Mouse (Mus musculus) kidney, postnatal 0 days (tissue): ENCODE data around the gene Cdh5. TPM values are rescaled to one million over a fixed set of nuclear protein-coding genes. Genes with fewer than 3 reads are reported as not detected.
A peak's percentile ranks its signal among the peaks of the same experiment; 100 is the strongest.

Source experiments
- ATAC-seq: fragments of 200-750 bp; cut with Nextera tagmentation; replicated peaks from 2 replicates; pipeline ENCODE4 v1.8.0; 2017; ENCODE audit warnings: low read depth, moderate number of reproducible peaks, moderate TSS enrichment, moderate library complexity; ENCODE audit not compliant: low FRiP score
- DNase-seq: peaks from one replicate; pipeline ENCODE4 v3.0.0-alpha.2; 2016; ENCODE audit warnings: low spot score
- H3K27ac ChIP-seq: fragments of 300-500 bp; sonication (generic); 2 replicates; pipeline ENCODE4 v1.5.1; 2014; ENCODE audit warnings: mild to moderate bottlenecking
- H3K27me3 ChIP-seq: fragments of 300-500 bp; sonication (generic); 2 replicates; pipeline ENCODE4 v1.6.1; 2014; ENCODE audit warnings: low read length, mixed read lengths; ENCODE audit not compliant: insufficient read depth
- H3K36me3 ChIP-seq: fragments of 300-500 bp; sonication (generic); 2 replicates; pipeline ENCODE4 v1.6.1; 2014; ENCODE audit warnings: low read length, mixed read lengths; ENCODE audit not compliant: insufficient read depth
- H3K4me1 ChIP-seq: fragments of 300-500 bp; sonication (generic); replicated peaks from 2 replicates; pipeline ENCODE4 v1.6.1; 2014; ENCODE audit warnings: antibody characterized with exemption, low read length, mixed read lengths; ENCODE audit not compliant: insufficient read depth
- H3K4me2 ChIP-seq: fragments of 300-500 bp; sonication (generic); 2 replicates; pipeline ENCODE4 v1.6.1; 2014; ENCODE audit warnings: mild to moderate bottlenecking, low read length, moderate library complexity, mixed read lengths
- H3K4me3 ChIP-seq: fragments of 300-500 bp; sonication (generic); replicated peaks from 2 replicates; pipeline ENCODE4 v1.5.1; 2014; ENCODE audit warnings: low read depth, low read length
- H3K9ac ChIP-seq: fragments of 300-500 bp; sonication (generic); 2 replicates; pipeline ENCODE4 v1.6.1; 2014; ENCODE audit warnings: low read depth, low read length
- H3K9me3 ChIP-seq: fragments of 300-500 bp; sonication (generic); replicated peaks from 2 replicates; pipeline ENCODE4 v1.6.1; 2016; ENCODE audit warnings: low read length, inconsistent platforms, mixed read lengths
- CTCF ChIP-seq: IDR thresholded peaks from 2 replicates; pipeline ENCODE4 v1.5.1; 2016; ENCODE audit warnings: antibody characterized with exemption, low read depth, mild to moderate bottlenecking, moderate library complexity
- WGBS: fragments of 180-500 bp; shearing (Covaris S2); extraction: QIAGEN DNeasy Blood & Tissue Kit; methylation state at CpG from one replicate; pipeline ENCODE4 v1.1.7; 2014; 5-methylcytosine and 5-hydroxymethylcytosine counted together
- polyA plus RNA-seq: library from polyadenylated mRNA; unstranded; fragments of >200 nt; fragmentation: Nextera tagmentation; extraction: Ambion mirVana; gene quantifications from 2 replicates; pipeline ENCODE4 v1.2.1, GENCODE M21; 2015

Cdh5 gene
- polyA plus RNA-seq, 1 experiment from 2014 or later = 35.9 TPM

DNA sequence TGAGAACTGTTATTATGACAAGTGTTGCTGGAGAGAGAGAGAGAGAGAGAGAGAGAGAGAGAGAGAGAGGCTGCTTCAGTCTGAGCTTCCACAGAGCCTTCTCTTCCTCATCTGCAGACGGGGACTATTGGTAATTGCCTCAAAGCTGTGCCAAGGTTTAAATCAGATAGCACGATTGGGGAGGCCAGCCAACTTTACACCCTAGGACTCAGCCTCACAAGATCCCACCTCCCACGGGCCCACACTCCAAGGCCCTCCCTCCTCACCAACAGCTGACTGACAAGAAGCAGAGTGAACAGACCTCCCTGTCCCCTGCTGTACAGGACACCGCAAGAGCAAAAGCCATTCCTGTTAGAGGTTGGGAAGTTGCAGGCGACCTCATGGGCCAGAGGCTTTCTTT lies 6.6 kb downstream of the Cdh5 start:
- DNase-seq = no peak
- no peak overlapping the region for H3K4me2 ChIP-seq
- 33% methylated on average over 5 of the region's 5 CpGs for WGBS
- no peaks in the 10 kb centered on the region for H3K36me3 ChIP-seq
- H3K27me3 ChIP-seq = no peaks in the 10 kb centered on the region
- no peak for TF ChIP-seq CTCF
- no peaks in the 10 kb centered on the region for H3K4me1 ChIP-seq
- no peak for ATAC-seq
- H3K4me3 ChIP-seq = no peak overlapping the region
- no peaks in the 10 kb centered on the region for H3K9me3 ChIP-seq
- H3K27ac ChIP-seq = no peak overlapping the region
- H3K9ac ChIP-seq = no peak overlapping the region

DNA sequence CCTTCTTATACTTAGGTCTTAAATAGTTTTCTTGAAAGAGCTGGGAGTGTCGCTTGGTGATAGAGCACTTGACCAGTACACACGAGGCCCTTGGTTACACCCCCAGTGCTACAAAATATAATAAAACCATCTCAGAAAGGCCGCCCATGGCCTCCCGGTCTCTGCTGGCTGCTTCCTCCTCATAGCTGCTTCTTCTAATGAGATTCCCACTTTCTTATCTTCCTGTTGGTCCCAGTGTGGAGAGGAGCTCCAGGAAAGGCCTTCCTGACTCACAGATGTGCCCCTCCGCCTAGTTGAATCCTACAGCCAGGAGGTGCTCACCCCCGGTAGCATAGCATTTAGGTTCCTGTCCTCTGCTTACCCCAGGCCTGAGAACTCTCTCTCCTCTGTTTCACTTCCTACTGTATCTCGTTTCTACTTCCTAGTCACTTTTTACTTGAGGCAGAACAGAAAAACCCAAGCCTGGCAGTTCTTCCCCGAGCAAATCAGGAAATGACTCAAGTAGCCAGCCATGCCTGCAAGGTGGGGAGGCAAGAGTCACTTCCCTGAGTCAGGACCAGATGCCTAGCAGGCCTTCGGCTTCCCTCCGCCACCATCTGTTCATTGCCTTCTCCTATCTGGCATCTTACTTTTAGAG lies 9.2 kb downstream of the Cdh5 start:
- Histone ChIP-seq H3K27me3 (no peaks in the 10 kb centered on the region), H3K27ac (no peak overlapping the region), H3K9me3 (no peaks in the 10 kb centered on the region), H3K36me3 (no peaks in the 10 kb centered on the region), H3K4me1 (no peaks in the 10 kb centered on the region), H3K4me3 (no peak overlapping the region), H3K4me2 (no peak overlapping the region), H3K9ac (no peak overlapping the region)
- DNase-seq = no peak
- whole genome bisulfite sequencing = 65% methylated on average over 10 of the region's 10 CpGs
- TF ChIP-seq CTCF = no peak
- ATAC-seq = no peak

DNA sequence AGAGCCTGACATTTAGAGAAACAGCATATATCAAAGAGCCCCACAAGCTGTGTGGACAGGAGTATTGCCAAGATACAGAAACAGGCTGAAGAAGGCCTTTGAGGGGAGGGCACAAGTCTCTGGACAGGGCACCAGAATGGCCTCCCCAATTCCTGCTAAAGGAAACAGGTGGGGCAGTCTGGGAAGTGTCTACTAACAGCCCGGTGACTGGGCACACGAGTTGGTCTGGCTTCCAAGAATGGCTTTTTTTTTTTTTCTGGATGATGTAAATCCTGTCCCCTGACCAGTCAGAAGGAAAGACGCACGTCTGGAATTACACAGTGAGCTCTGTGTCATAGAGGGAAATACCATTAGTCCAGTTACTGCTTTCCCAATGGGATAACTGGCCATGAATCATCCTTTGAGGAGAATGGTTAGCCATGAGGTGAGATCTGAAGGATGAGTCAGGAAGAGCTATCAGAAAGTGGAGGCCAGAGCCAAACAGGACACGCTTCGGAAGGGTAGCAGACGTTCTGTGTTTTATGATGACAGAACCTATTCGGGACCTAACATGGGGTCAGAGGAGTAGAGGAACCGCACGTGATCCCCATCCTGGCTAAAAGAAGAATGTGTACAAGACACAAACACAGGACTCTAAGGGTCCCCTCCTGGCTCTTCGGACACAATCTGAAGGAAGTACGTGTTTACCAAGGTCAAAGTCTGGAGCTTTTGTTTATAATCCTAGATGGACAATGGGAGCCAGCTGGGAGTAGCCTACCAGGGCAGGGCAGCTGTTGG lies 20.4 kb downstream of the Cdh5 start:
- 68% methylated on average over 12 of the region's 12 CpGs for WGBS
- no peak overlapping the region for H3K27ac ChIP-seq
- H3K27me3 ChIP-seq = no peaks in the 10 kb centered on the region
- H3K9ac ChIP-seq = no peak overlapping the region
- no peak for TF ChIP-seq CTCF
- no peaks in the 10 kb centered on the region for H3K9me3 ChIP-seq
- ATAC-seq = no peak
- no peak overlapping the region for H3K4me2 ChIP-seq
- no peak for DNase-seq
- H3K4me1 ChIP-seq = no peaks in the 10 kb centered on the region
- no peak overlapping the region for H3K4me3 ChIP-seq
- no peaks in the 10 kb centered on the region for H3K36me3 ChIP-seq

DNA sequence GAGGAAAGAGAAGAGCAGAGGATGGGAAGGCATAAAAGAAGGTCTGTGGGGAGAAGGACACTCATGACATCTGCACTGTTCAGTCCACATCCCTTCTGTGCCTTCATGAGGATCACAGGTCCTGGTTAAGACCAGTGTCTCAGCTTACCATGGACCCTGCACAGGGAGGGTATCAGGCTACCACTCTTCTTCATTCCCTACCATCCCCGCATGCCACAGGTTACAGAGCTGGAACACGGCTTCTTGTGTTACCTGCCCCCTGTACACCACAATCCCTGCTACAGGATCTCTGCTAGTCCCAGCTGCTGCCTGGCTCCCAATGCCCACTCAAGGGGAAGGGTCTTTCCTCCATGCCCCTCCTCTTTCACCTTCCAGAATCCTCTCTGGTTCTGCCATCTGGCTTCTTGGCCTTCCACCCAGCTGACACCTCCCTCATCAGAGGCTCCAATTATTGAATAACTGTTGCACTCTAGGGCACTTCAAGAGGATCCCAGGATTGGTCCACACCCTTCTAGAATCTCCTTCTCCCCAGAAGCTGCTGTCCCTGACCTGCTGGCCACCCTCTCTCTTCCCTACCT lies 21.7 kb downstream of the Cdh5 start:
- no peaks in the 10 kb centered on the region for H3K4me1 ChIP-seq
- no peak overlapping the region for H3K4me2 ChIP-seq
- ATAC-seq (no peak; the same call in 1 of the 2 replicates), DNase-seq (peak; percentile 57)
- no peaks in the 10 kb centered on the region for H3K36me3 ChIP-seq
- no peak overlapping the region for H3K4me3 ChIP-seq
- no peaks in the 10 kb centered on the region for H3K9me3 ChIP-seq
- no peak for TF ChIP-seq CTCF
- no peak overlapping the region for H3K27ac ChIP-seq
- H3K9ac ChIP-seq = no peak overlapping the region
- no peaks in the 10 kb centered on the region for H3K27me3 ChIP-seq
- 44% methylated on average over 2 of the region's 2 CpGs for WGBS

DNA sequence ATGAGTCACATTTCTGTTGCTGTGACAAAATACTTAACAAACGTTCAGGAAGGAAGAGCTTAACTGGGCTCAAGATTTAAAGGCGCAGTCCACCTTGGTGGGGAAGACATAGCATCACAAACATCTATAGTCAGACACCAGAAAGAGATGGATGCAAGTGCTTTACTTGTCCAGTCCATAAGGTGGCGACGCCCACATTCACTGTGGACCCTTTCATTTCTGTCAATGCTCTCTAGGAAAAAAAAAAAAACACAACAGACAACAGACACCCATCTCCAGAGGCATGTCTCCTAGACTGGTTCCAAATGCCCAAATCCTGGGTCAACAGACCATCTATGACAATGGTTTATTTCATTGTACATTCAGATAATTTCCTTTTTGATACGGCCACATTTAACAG lies 23.1 kb downstream of the Cdh5 start:
- ATAC-seq = no peak
- peak; percentile 21; the same call in 1 of the 2 replicates for TF ChIP-seq CTCF
- H3K9me3 ChIP-seq = no peaks in the 10 kb centered on the region
- H3K9ac ChIP-seq = no peak overlapping the region
- H3K36me3 ChIP-seq = no peaks in the 10 kb centered on the region
- no peak overlapping the region for H3K27ac ChIP-seq
- WGBS = 74% methylated on average over 5 of the region's 5 CpGs
- H3K4me2 ChIP-seq = no peak overlapping the region
- no peak overlapping the region for H3K4me3 ChIP-seq
- no peaks in the 10 kb centered on the region for H3K27me3 ChIP-seq
- no peak for DNase-seq
- no peaks in the 10 kb centered on the region for H3K4me1 ChIP-seq

DNA sequence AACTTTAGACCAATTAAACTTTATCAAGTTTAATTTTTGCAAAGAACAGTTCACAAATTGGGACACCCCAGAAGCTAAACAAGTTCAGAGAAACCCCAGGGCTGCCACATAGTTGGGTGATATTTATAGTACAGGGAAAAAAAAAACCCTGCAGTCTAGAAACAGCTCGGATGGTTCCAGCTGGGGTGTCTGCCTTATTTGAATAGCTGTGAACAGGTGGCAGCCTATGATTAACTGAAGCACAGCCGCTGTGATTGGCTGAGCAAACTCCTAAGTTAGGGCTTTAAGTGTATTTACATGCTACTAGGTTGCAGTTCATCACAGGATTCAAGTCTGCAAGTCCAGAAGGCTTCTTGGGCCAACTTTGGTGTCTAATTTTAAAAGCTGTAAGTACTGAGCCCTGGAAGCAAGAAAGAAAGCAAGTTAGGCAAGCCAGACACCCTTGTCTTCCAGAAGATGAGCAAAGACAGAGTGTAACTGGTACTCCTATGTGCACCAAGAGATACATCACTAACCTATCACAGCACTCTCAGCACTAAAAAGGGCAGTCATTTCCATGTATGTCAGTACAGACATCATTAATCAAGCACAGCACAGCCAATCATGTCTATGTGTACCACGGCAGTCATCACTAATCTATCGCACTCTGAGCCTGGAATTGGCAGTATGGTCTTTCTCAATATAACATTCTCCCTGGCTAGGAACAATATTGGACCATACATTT lies 25.9 kb downstream of the Cdh5 start:
- no peak for DNase-seq
- Histone ChIP-seq H3K4me1 (no peaks in the 10 kb centered on the region), H3K36me3 (no peaks in the 10 kb centered on the region), H3K27me3 (no peaks in the 10 kb centered on the region), H3K9ac (no peak overlapping the region), H3K27ac (no peak overlapping the region), H3K9me3 (no peaks in the 10 kb centered on the region), H3K4me2 (no peak overlapping the region), H3K4me3 (no peak overlapping the region)
- no peak for ATAC-seq
- no peak for TF ChIP-seq CTCF
- 67% methylated on average over 4 of the region's 4 CpGs for WGBS
